Mouse (Mus musculus) heart, adult 2 months (tissue): ENCODE data around the gene Phip.
A peak's percentile ranks its signal among the peaks of the same experiment; 100 is the strongest.

Experiments
- CTCF ChIP-seq: fragments of 200-600 bp; IDR thresholded peaks from 2 replicates; pipeline ENCODE4 v1.8.1; 2022; ENCODE audit warnings: antibody characterized with exemption, mild to moderate bottlenecking, moderate library complexity
- POLR2A ChIP-seq: fragments of 200-500 bp; IDR thresholded peaks from 2 replicates; pipeline ENCODE4 v1.6.1; 2011; ENCODE audit warnings: mild to moderate bottlenecking, low read depth, low read length, control low read depth; ENCODE audit not compliant: insufficient read depth

GRCm38 (mm10) chr9:82884177-82884576 is 91.1 kb downstream of the Phip start:
- TF ChIP-seq POLR2A (no peak), CTCF (peak; percentile 43)
